Mouse (Mus musculus): Measurements from ENCODE around the gene Il1r1. TPM values are rescaled to one million over a fixed set of nuclear protein-coding genes. Genes with fewer than 3 reads are reported as not detected.
A peak's percentile ranks its signal among the peaks of the same experiment; 100 is the strongest.

Il1r1 gene
- polyA plus RNA-seq, 1 experiment from 2014 or later, result 9.2 TPM

DNA sequence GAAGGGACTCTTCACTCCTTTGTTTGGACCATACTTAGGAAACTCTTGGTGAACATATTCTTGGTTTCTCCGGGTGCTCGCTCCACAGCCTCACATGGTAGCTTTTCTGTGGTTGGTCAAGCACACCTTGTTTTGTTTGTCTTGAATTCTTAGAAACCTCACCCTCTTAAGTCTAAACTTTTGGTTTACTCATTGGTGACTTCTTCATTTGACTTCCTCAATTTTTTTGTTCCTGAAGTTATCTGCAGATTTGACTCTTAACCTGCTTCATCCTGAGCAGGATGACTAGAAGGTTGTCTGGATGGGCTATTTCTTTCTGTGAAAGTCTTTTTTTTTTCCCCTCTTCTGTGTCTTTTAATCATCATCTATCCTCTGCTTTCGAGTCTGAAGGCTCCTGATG, 129.8 kb downstream of the Il1r1 start:
- no peak overlapping the region for H3K9ac ChIP-seq
- no peak for ATAC-seq (ENCODE audit: low read depth)

DNA sequence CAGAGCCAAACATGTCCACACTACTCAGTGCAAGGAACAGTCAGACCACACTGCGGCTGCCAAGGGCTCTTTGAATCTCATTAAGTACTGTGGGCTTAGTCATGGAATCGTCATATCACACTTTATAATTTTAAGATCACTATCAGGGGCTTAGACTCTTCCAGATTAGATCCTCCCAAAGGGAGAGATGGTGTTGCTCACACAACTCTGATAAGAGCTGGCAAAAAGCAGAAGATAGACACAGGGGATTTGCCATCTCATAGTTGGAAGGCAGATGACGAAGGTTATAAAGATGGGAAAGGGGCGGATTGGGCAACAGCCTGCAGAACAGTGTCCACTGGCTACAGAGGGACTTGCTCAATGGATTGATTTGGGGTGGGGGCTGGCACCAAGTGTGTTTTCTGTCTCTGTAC, 130.6 kb downstream of the Il1r1 start:
- ATAC-seq (ENCODE audit: low read depth) (no peak), DNase-seq (no peak)
- Histone ChIP-seq H3K27ac (no peak overlapping the region), H3K4me3 (replicated peaks) (no peak overlapping the region), H3K9me3 (replicated peaks) (no peaks in the 10 kb centered on the region), H3K4me2 (no peak overlapping the region), H3K36me3 (no peaks in the 10 kb centered on the region), H3K4me1 (replicated peaks) (peaks cover 59% of the 10 kb centered on the region), H3K9ac (no peak overlapping the region), H3K27me3 (no peaks in the 10 kb centered on the region)
- 69% methylated on average over 4 of the region's 4 CpGs for WGBS (ENCODE audit: insufficient replicate concordance)

More for the DNA sequence above, 129.8 kb downstream of the Il1r1 start:
- Histone ChIP-seq H3K36me3 (no peaks in the 10 kb centered on the region), H3K9me3 (replicated peaks) (no peaks in the 10 kb centered on the region), H3K27ac (no peak overlapping the region), H3K4me1 (replicated peaks) (peaks cover 52% of the 10 kb centered on the region), H3K4me2 (no peak overlapping the region), H3K27me3 (no peaks in the 10 kb centered on the region), H3K4me3 (replicated peaks) (no peak overlapping the region)
- no peak for DNase-seq
- 65% methylated on average over 3 of the region's 3 CpGs for WGBS (ENCODE audit: insufficient replicate concordance)

DNA sequence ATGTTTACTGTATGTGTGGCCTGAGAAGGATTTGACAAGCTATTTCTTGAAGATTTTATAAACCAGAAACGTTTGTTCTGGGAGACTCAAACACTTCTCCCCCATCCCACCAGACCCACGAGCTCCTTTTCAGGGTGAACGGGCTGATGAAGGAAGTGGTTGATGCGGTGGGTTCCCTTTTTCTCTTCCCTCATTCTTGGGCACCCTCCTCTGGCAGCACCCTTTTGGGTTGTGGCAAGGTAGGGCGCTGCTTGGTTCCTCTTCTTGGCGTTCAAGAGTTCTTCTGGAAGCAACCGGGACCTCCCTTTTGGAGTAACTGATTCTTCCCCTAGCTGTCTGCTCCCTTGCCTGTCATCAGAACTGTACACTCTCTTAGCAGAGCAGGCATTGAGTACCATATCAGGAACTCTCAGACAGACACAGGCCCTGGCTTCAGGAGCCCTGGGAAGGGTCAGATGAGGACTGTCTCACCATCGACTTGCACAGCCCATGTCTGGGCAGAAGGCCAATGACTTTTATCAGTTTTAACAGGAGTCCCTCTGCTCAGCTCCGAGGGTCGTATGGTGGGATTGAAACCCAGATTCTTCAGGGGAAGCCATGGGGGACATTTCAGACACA, 131.1 kb downstream of the Il1r1 start:
- no peak overlapping the region for H3K4me3 ChIP-seq (replicated peaks)
- H3K4me1 ChIP-seq (replicated peaks), result peaks cover 65% of the 10 kb centered on the region
- no peak overlapping the region for H3K4me2 ChIP-seq
- no peaks in the 10 kb centered on the region for H3K36me3 ChIP-seq
- no peaks in the 10 kb centered on the region for H3K9me3 ChIP-seq (replicated peaks)
- DNase-seq (no peak), ATAC-seq (ENCODE audit: low read depth) (peak; percentile 49; the same call in 1 of the 2 replicates)
- H3K9ac ChIP-seq, result no peak overlapping the region
- H3K27me3 ChIP-seq, result no peaks in the 10 kb centered on the region
- H3K27ac ChIP-seq, result no peak overlapping the region
- 22% methylated on average over 10 of the region's 10 CpGs for WGBS (ENCODE audit: insufficient replicate concordance)

DNA sequence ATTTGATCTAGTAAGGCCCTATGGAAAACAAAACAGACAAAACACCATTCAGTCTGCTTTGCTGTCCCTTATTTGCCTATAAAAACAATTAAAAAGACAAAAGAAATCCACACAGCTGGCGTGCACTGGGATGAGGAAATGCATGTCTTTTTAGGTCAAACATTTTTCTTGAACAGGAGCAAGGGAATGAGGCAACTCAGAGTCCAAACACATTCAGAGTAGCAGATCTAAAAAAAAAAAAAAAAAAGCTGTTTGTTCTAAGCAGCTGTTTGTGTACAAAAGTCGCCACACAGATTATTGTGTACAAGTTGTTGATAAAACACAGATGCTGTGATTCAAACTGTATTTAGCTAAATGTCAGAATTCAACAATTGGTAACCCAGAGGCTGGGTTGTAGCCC, 133.0 kb downstream of the Il1r1 start:
- no peak overlapping the region for H3K27ac ChIP-seq
- H3K4me3 ChIP-seq (replicated peaks), result no peak overlapping the region
- H3K27me3 ChIP-seq, result no peaks in the 10 kb centered on the region
- no peak overlapping the region for H3K9ac ChIP-seq
- DNase-seq (no peak), ATAC-seq (ENCODE audit: low read depth) (no peak)
- no peaks in the 10 kb centered on the region for H3K9me3 ChIP-seq (replicated peaks)
- no peaks in the 10 kb centered on the region for H3K36me3 ChIP-seq
- H3K4me2 ChIP-seq, result no peak overlapping the region
- peaks cover 54% of the 10 kb centered on the region for H3K4me1 ChIP-seq (replicated peaks)
- WGBS (ENCODE audit: insufficient replicate concordance), result 59% methylated on average over 2 of the region's 2 CpGs

DNA sequence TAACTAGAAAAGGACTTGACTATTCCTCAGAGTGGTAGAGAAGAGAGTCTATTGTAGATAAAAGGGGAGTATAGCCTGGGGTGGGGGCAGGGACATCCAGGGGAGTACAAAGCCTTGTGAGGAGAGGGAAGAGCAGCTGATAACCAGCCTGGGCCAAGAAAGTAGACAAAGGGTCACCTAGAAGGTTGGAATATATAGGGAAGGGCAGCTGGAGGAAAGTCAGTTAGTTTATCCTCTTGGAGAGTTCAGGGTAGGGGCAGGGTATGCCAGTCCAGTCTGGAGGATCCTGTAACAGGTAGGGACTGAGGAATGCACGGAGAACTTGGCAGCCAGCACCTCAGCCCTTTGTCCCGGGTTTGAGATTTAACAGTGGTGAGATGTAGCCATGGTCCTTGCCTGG, 133.5 kb downstream of the Il1r1 start:
- Histone ChIP-seq H3K27ac (no peak overlapping the region), H3K27me3 (no peaks in the 10 kb centered on the region), H3K4me1 (replicated peaks) (peaks cover 50% of the 10 kb centered on the region), H3K4me3 (replicated peaks) (no peak overlapping the region), H3K36me3 (no peaks in the 10 kb centered on the region), H3K9me3 (replicated peaks) (no peaks in the 10 kb centered on the region), H3K9ac (no peak overlapping the region), H3K4me2 (no peak overlapping the region)
- no peak for DNase-seq
- ATAC-seq (ENCODE audit: low read depth), result no peak
- 69% methylated on average over 2 of the region's 2 CpGs for WGBS (ENCODE audit: insufficient replicate concordance)

DNA sequence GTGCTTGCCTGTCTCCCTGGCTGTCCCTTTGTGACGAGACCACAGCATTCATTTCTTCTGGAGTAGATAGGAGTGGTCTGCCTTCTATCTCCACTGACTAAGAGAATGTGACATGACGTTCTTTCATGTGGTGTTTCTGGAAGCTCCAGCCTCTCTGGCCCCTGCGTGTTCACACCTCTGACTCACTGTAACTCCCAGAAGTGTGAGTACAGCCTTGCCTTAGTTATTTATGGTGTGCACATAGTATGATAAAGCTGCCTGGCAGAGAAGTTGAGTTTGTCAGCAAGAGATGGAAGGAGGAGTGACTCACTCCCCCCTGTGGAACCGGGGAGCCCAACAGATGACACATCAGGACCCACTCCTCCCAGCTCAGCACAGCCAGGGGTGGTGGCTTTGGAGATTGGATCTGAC, 133.9 kb downstream of the Il1r1 start:
- DNase-seq, result peak; percentile 63
- 37% methylated on average over 4 of the region's 4 CpGs for WGBS (ENCODE audit: insufficient replicate concordance)
- no peak overlapping the region for H3K4me2 ChIP-seq
- no peak overlapping the region for H3K27ac ChIP-seq
- no peak overlapping the region for H3K9ac ChIP-seq
- ATAC-seq (ENCODE audit: low read depth), result peak; percentile 51
- H3K9me3 ChIP-seq (replicated peaks), result no peaks in the 10 kb centered on the region
- no peaks in the 10 kb centered on the region for H3K27me3 ChIP-seq
- no peaks in the 10 kb centered on the region for H3K36me3 ChIP-seq
- no peak overlapping the region for H3K4me3 ChIP-seq (replicated peaks)
- peaks cover 49% of the 10 kb centered on the region for H3K4me1 ChIP-seq (replicated peaks)

DNA sequence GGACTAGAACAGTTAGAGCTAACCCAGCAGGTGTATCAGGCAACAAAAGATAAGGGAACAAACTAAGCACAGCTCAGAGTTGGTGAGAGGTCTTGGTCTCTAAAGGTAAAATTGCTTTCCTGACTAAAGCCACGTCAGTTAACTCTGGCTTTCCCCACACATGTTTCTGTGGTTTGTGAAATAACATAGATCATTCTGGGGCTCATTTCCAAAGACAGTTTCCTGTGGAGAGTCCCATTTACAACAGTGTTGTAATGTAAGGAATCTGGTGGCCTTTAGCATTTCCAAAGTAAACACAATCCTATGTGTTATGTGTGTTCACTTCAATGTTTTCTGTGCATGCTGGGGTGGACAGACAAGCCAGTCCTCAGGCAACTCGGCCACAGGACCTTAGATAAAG, 134.9 kb downstream of the Il1r1 start:
- no peak overlapping the region for H3K9ac ChIP-seq

DNA sequence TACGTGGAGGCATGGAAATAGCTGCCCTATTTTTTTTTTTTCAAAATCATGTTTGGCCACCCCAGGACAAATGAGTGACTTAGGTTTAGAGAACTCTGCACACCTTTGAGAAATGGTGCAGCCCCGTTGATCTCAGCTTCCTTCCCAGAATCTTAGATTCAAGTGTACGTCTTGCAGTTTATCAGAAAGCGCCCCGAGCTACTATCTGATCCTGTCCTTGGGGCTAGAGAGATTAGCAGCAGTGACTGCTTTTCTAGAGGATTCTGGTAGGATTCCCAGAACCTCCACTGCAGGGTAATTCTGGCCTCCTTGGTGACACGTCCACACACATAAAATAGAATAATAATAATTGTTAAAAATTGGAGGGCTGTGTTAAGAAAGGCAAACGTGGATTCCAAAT, 136.1 kb downstream of the Il1r1 start:
- no peaks in the 10 kb centered on the region for H3K9me3 ChIP-seq (replicated peaks)
- H3K4me3 ChIP-seq (replicated peaks), result no peak overlapping the region
- WGBS (ENCODE audit: insufficient replicate concordance), result 36% methylated on average over 7 of the region's 7 CpGs
- no peak for ATAC-seq (ENCODE audit: low read depth)
- no peak overlapping the region for H3K27ac ChIP-seq
- no peak overlapping the region for H3K9ac ChIP-seq
- H3K27me3 ChIP-seq, result no peaks in the 10 kb centered on the region
- H3K36me3 ChIP-seq, result no peaks in the 10 kb centered on the region
- H3K4me2 ChIP-seq, result no peak overlapping the region
- DNase-seq, result peak; percentile 27
- peaks cover 39% of the 10 kb centered on the region for H3K4me1 ChIP-seq (replicated peaks)

More for the DNA sequence above, 134.9 kb downstream of the Il1r1 start:
- no peak for ATAC-seq (ENCODE audit: low read depth)
- Histone ChIP-seq H3K4me2 (no peak overlapping the region), H3K4me1 (replicated peaks) (peaks cover 49% of the 10 kb centered on the region), H3K36me3 (no peaks in the 10 kb centered on the region), H3K27ac (no peak overlapping the region), H3K27me3 (no peaks in the 10 kb centered on the region), H3K9me3 (replicated peaks) (no peaks in the 10 kb centered on the region), H3K4me3 (replicated peaks) (no peak overlapping the region)
- WGBS (ENCODE audit: insufficient replicate concordance), result 29% methylated on average over 2 of the region's 2 CpGs
- no peak for DNase-seq

DNA sequence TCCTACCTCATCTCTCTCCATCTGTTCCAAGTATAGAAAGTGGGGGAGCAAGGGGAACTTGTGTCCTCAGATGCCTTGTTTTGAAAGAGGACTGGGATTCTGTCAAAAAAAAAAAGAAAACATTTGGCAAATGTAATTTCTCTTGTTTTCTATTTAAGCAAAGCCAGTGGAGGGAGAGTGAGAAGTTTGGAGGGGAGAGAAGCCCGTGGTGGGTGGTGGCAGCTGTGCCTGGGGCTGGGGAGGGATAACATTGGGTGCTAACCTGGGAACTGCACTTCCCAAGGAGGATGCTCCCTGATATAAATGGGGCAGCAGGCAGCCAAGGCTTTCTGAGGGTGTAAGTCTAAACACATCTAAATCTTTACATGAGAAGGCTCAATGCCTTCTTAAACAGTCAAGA, 136.7 kb downstream of the Il1r1 start:
- no peak overlapping the region for H3K4me2 ChIP-seq
- H3K36me3 ChIP-seq, result no peaks in the 10 kb centered on the region
- H3K4me1 ChIP-seq (replicated peaks), result peaks cover 34% of the 10 kb centered on the region
- WGBS (ENCODE audit: insufficient replicate concordance), result 43% methylated on average over 1 of the region's 1 CpGs
- DNase-seq (no peak), ATAC-seq (ENCODE audit: low read depth) (no peak)
- no peaks in the 10 kb centered on the region for H3K9me3 ChIP-seq (replicated peaks)
- H3K27me3 ChIP-seq, result no peaks in the 10 kb centered on the region
- H3K27ac ChIP-seq, result no peak overlapping the region
- H3K4me3 ChIP-seq (replicated peaks), result no peak overlapping the region
- no peak overlapping the region for H3K9ac ChIP-seq

DNA sequence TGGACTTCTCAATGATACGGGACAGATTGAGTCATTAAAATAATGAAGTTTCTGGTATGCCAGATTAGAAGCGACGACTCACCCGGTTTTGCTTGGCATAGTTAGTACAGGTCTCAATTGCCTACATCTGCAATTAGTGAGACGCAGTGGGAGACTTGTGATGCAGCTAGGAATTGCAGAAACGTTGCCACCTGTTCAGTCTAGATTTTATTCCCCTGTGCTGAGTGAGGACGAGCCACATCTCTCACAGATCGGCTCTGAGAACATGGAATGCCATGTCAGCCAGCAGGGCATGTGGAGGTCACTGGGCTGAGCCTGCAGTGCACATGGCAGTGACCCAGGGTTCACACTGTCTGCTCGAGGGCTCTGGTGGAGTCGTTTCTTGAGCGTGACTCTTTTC, 137.9 kb downstream of the Il1r1 start:
- ATAC-seq (ENCODE audit: low read depth) (no peak), DNase-seq (no peak)
- Histone ChIP-seq H3K4me2 (no peak overlapping the region), H3K9ac (no peak overlapping the region), H3K9me3 (replicated peaks) (no peaks in the 10 kb centered on the region), H3K36me3 (no peaks in the 10 kb centered on the region), H3K27me3 (no peaks in the 10 kb centered on the region), H3K4me1 (replicated peaks) (peaks cover 34% of the 10 kb centered on the region), H3K27ac (no peak overlapping the region), H3K4me3 (replicated peaks) (no peak overlapping the region)
- WGBS (ENCODE audit: insufficient replicate concordance), result 71% methylated on average over 11 of the region's 11 CpGs

All from liver, embryonic 13.5 days (tissue).